Mouse (Mus musculus) stomach, postnatal 0 days (tissue): ENCODE results near the gene Agps. TPM values are rescaled to one million over a fixed set of nuclear protein-coding genes. Genes with fewer than 3 reads are reported as not detected.

ENCODE experiments used
- ATAC-seq: fragments of 200-750 bp; cut with Nextera tagmentation; 2 replicates; pipeline ENCODE4 v1.8.0; 2017; ENCODE audit not compliant: low FRiP score, low TSS enrichment
- DNase-seq: peaks from one replicate; pipeline ENCODE4 v3.0.0-alpha.2; 2016; ENCODE audit warnings: low spot score
- H3K27ac ChIP-seq: fragments of 300-500 bp; sonication (generic); replicated peaks from 2 replicates; pipeline ENCODE4 v1.5.1; 2014; ENCODE audit warnings: mild to moderate bottlenecking, control low read depth
- H3K27me3 ChIP-seq: fragments of 300-500 bp; sonication (generic); 2 replicates; pipeline ENCODE4 v1.6.1; 2014; ENCODE audit warnings: low read length; ENCODE audit not compliant: control insufficient read depth, insufficient read depth
- H3K36me3 ChIP-seq: fragments of 300-500 bp; sonication (generic); 2 replicates; pipeline ENCODE4 v1.6.1; 2014; ENCODE audit warnings: low read length, mixed read lengths; ENCODE audit not compliant: control insufficient read depth, insufficient read depth
- H3K4me1 ChIP-seq: fragments of 300-500 bp; sonication (generic); replicated peaks from 2 replicates; pipeline ENCODE4 v1.6.1; 2014; ENCODE audit warnings: antibody characterized with exemption; ENCODE audit not compliant: control insufficient read depth, insufficient read depth
- H3K4me2 ChIP-seq: fragments of 300-500 bp; sonication (generic); replicated peaks from 2 replicates; pipeline ENCODE4 v1.6.1; 2014; ENCODE audit warnings: low read depth, mild to moderate bottlenecking, control low read depth, moderate library complexity
- H3K4me3 ChIP-seq: fragments of 300-500 bp; sonication (generic); 2 replicates; pipeline ENCODE4 v1.5.1; 2014; ENCODE audit warnings: low read depth, low read length, control low read depth
- H3K9ac ChIP-seq: fragments of 300-500 bp; sonication (generic); 2 replicates; pipeline ENCODE4 v1.6.1; 2014; ENCODE audit warnings: mild to moderate bottlenecking, low read length, control low read depth, mixed read lengths
- H3K9me3 ChIP-seq: fragments of 300-500 bp; sonication (generic); 2 replicates; pipeline ENCODE4 v1.6.1; 2016; ENCODE audit warnings: low read length; ENCODE audit not compliant: control insufficient read depth
- CTCF ChIP-seq: IDR thresholded peaks from 2 replicates; pipeline ENCODE4 v1.5.1; 2016; ENCODE audit warnings: antibody characterized with exemption, low read depth, mild to moderate bottlenecking, moderate library complexity
- EP300 ChIP-seq: optimal IDR thresholded peaks from 2 replicates; pipeline ENCODE3; 2016; ENCODE audit warnings: antibody characterized with exemption
- WGBS: fragments of 180-500 bp; shearing (Covaris S2); extraction: QIAGEN DNeasy Blood & Tissue Kit; methylation state at CpG from one replicate; pipeline ENCODE4 v1.1.7; 2014; 5-methylcytosine and 5-hydroxymethylcytosine counted together
- polyA plus RNA-seq: library from polyadenylated mRNA; unstranded; fragments of >200 nt; fragmentation: Nextera tagmentation; extraction: Ambion mirVana; gene quantifications from 2 replicates; pipeline ENCODE4 v1.2.1, GENCODE M21; 2015

Agps gene
- polyA plus RNA-seq, 1 experiment from 2014 or later = 12.4 TPM

DNA sequence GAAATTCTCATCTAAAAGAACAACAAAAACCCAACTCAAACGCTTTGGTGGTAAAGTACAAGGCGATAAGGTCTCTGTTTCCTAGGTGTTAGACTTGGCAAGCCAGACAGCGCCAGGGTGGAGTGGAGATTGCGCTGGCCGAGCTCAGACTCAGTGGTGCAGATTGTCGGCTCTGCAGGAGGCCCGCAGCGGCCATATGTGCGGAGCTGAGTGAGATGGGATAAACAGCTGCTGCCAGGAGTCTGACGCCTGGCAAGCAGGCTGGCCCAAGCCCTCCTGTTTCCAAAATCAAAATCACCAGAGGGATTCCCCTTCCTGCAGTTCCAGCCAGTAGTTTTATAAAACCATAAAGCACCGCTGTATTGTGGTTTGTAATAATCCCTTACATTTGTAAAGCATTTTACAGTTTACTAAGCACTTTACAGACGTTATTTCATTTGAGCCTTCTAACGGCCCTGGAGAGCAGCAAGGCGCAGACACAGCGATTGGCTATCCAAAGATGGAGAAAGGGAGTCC, 127.9 kb downstream of the Agps start:
- no peaks in the 10 kb centered on the region for H3K27me3 ChIP-seq
- H3K9ac ChIP-seq = 0 out of 2 replicates have a peak overlapping the region, but pooled peaks have one; percentile 24
- no peak overlapping the region for H3K4me3 ChIP-seq
- WGBS = 13% methylated on average over 15 of the region's 15 CpGs
- ATAC-seq (no peak), DNase-seq (peak; percentile 42)
- peaks cover 10% of the 10 kb centered on the region for H3K4me1 ChIP-seq
- H3K4me2 ChIP-seq = peak overlapping the region; percentile 34; the same call in 1 of the 2 replicates
- H3K27ac ChIP-seq = peak overlapping the region; percentile 53
- TF ChIP-seq CTCF (no peak), EP300 (no peak)
- no peaks in the 10 kb centered on the region for H3K36me3 ChIP-seq
- no peaks in the 10 kb centered on the region for H3K9me3 ChIP-seq

DNA sequence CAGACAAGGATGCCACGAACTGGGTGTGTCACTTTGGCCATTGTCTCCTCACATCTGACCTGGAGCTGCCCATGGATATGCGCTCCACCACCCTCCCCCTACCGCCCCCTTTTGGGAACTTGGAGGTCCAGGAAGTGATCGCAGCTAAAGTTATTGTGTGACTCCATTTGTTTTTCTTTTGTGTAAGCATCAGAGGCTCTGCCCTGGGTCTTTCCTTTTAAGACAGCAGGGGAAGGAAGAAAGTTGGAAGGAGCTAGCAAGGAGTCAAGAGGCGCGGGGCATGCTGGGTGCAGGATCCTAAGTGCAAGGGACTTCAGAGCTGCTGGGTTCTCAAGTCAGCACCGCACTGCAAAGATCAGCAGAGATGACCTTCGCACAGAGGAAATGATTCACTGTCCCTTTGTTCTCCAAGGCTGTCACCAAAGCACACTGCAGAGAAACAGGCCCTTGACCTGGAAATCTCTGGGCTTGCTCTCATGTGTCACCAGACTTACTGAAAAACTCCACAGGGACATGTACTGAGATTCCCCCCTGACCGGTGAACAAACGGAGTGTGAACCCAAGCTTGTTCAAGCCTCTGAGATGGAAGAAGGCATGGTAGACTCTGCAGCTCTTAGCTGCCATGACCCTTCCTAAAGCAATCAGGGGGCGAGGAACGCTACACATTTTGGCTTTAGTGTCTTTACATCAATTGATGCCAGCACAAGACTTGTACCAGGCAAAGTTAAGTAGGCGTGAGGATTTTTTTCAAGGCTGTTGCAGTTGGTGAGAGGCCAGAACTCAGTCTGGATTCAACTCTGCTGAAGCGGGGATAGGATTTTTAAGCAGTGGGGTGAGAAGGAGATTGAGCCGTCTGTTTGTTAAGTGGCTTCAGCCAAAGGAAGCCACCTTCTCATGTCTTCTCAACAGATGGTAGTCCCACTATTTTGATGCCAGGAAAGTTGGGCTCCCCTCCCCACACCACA, 128.7 kb downstream of the Agps start:
- DNase-seq = peak; percentile 42
- 0 out of 2 replicates have a peak overlapping the region, but pooled peaks have one; percentile 24 for H3K9ac ChIP-seq
- no peak for TF ChIP-seq EP300
- no peak for TF ChIP-seq CTCF
- no peaks in the 10 kb centered on the region for H3K9me3 ChIP-seq
- no peaks in the 10 kb centered on the region for H3K27me3 ChIP-seq
- H3K4me1 ChIP-seq = peaks cover 10% of the 10 kb centered on the region
- WGBS = 56% methylated on average over 15 of the region's 15 CpGs
- peak overlapping the region; percentile 53 for H3K27ac ChIP-seq
- no peaks in the 10 kb centered on the region for H3K36me3 ChIP-seq
- peak overlapping the region; percentile 34; the same call in 1 of the 2 replicates for H3K4me2 ChIP-seq
- no peak overlapping the region for H3K4me3 ChIP-seq
- ATAC-seq = peak; percentile 64

DNA sequence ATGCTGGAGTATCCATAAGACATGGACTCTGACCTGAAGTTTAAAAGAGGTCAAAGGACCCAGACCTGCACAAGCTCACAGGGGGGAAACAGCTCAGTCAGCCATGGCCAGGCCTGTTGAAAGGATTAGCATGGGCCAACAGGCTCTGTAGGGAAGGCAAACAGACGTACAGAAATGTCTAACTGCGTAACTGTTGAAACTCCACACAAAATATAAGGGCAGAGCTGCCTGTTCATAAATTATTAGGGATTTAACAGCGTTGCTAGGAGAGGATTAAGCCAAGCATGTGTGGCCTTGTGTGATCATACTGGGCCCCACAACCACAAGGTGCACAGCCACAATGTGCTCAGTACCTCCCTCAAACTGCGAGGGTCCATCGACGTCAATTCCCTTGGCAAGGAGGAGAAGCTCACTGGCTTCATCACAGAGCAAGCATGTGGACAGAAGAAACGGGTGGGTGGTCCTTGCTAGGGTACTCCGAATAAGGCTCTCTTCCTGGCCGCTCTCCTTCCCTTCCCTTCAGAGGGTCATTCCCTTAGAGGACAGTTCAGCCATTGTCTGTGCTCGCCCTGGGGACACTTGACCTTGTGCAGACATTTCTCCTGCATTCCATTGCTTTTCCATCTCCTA, 131.3 kb downstream of the Agps start:
- no peak for TF ChIP-seq CTCF
- no peak for TF ChIP-seq EP300
- no peaks in the 10 kb centered on the region for H3K36me3 ChIP-seq
- H3K27ac ChIP-seq = no peak overlapping the region
- no peaks in the 10 kb centered on the region for H3K27me3 ChIP-seq
- no peak for ATAC-seq
- DNase-seq = no peak
- H3K4me3 ChIP-seq = no peak overlapping the region
- no peak overlapping the region for H3K9ac ChIP-seq
- WGBS = 74% methylated on average over 10 of the region's 10 CpGs
- H3K4me2 ChIP-seq = no peak overlapping the region
- H3K9me3 ChIP-seq = no peaks in the 10 kb centered on the region
- H3K4me1 ChIP-seq = peaks cover 10% of the 10 kb centered on the region

DNA sequence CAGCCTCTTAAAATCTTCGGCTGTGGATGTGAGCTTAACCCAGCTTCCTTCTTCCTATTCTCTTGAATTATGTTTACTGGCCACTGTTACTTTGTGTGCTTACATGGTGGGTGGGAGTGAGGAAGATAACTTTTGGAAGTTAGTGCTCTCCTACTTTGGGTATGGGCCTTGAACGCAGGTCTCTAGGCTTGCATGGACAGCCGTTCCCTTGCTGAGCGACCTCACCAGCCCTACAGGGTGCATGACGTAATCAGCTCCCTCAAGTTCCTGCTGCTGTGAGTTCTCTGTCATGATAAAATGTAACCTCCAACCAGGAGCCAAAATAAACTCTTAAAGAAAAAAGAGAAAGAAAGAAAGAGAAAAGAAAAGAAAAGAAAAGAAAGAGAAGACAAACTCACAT, 132.1 kb downstream of the Agps start:
- no peak for TF ChIP-seq CTCF
- TF ChIP-seq EP300 = no peak
- no peaks in the 10 kb centered on the region for H3K27me3 ChIP-seq
- H3K4me2 ChIP-seq = peak overlapping the region; percentile 55
- 0 out of 2 replicates have a peak overlapping the region, but pooled peaks have one; percentile 8 for H3K27ac ChIP-seq
- ATAC-seq (0 out of 2 replicates have a peak, but pooled peaks have one; percentile 47), DNase-seq (no peak)
- H3K9ac ChIP-seq = no peak overlapping the region
- H3K4me1 ChIP-seq = peaks cover 10% of the 10 kb centered on the region
- 0 out of 2 replicates have a peak overlapping the region, but pooled peaks have one; percentile 11 for H3K4me3 ChIP-seq
- no peaks in the 10 kb centered on the region for H3K36me3 ChIP-seq
- H3K9me3 ChIP-seq = no peaks in the 10 kb centered on the region
- 55% methylated on average over 5 of the region's 5 CpGs for WGBS

DNA sequence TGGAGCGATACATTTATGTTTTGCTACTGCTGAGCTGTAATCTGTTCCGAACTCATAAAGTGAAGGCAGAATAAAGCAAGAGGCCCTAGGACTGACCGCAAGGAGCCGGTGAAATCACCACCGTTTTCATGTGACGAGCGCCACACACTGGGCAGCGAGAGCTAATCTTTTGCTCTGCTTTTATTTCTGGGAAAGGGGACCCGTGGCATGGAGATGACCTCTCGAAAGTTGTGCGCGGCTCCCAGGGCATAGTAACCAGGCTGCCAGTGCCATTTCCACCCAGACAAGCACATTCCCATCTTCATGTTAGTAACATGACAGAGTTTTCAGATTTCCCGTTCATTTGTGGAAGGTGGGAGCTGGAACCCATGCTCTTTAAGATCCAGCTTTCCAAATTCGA, 132.5 kb downstream of the Agps start:
- peak overlapping the region; percentile 11; the same call in 1 of the 2 replicates for H3K4me3 ChIP-seq
- peak overlapping the region; percentile 55 for H3K4me2 ChIP-seq
- DNase-seq (peak; percentile 83), ATAC-seq (peak; percentile 78)
- peaks cover 10% of the 10 kb centered on the region for H3K4me1 ChIP-seq
- WGBS = 13% methylated on average over 14 of the region's 14 CpGs
- no peaks in the 10 kb centered on the region for H3K36me3 ChIP-seq
- H3K27me3 ChIP-seq = no peaks in the 10 kb centered on the region
- no peak overlapping the region for H3K27ac ChIP-seq
- H3K9ac ChIP-seq = peak overlapping the region; percentile 35; the same call in 1 of the 2 replicates
- no peaks in the 10 kb centered on the region for H3K9me3 ChIP-seq
- TF ChIP-seq EP300 = no peak
- peak; percentile 79 for TF ChIP-seq CTCF
